Mouse (Mus musculus) hindbrain, embryonic 11.5 days (tissue): ENCODE results near the gene Adap1. TPM values are rescaled to one million over a fixed set of nuclear protein-coding genes. Genes with fewer than 3 reads are reported as not detected.

Source experiments
- ATAC-seq: fragments of 200-750 bp; cut with Nextera tagmentation; 2 replicates; pipeline ENCODE4 v1.8.0; 2017; ENCODE audit warnings: mild to moderate bottlenecking, moderate TSS enrichment, moderate library complexity; ENCODE audit not compliant: low FRiP score
- DNase-seq: peaks from one replicate; pipeline ENCODE4 v3.0.0-alpha.2; 2015; ENCODE audit warnings: low spot score
- H3K27ac ChIP-seq: fragments of 300-500 bp; sonication (generic); 2 replicates; pipeline ENCODE4 v1.5.1; 2014; ENCODE audit warnings: mild to moderate bottlenecking, low read depth, low read length
- H3K27me3 ChIP-seq: fragments of 300-500 bp; sonication (generic); 2 replicates; pipeline ENCODE4 v1.6.1; 2014; ENCODE audit warnings: mild to moderate bottlenecking, low read length, moderate library complexity, mixed read lengths; ENCODE audit not compliant: control insufficient read depth, insufficient read depth
- H3K36me3 ChIP-seq: fragments of 300-500 bp; sonication (generic); 2 replicates; pipeline ENCODE4 v1.6.1; 2014; ENCODE audit warnings: mild to moderate bottlenecking, low read length, moderate library complexity, mixed read lengths; ENCODE audit not compliant: control insufficient read depth, insufficient read depth
- H3K4me1 ChIP-seq: fragments of 300-500 bp; sonication (generic); replicated peaks from 2 replicates; pipeline ENCODE4 v1.6.1; 2014; ENCODE audit warnings: low read length, mixed read lengths; ENCODE audit not compliant: control insufficient read depth, insufficient read depth
- H3K4me2 ChIP-seq: fragments of 300-500 bp; sonication (generic); replicated peaks from 2 replicates; pipeline ENCODE4 v1.6.1; 2014; ENCODE audit warnings: mild to moderate bottlenecking, low read depth, low read length
- H3K4me3 ChIP-seq: fragments of 300-500 bp; sonication (generic); 2 replicates; pipeline ENCODE4 v1.5.1; 2014; ENCODE audit warnings: low read depth, low read length
- H3K9ac ChIP-seq: fragments of 300-500 bp; sonication (generic); 2 replicates; pipeline ENCODE4 v1.6.1; 2014; ENCODE audit warnings: low read depth, low read length
- H3K9me3 ChIP-seq: fragments of 300-500 bp; sonication (generic); 2 replicates; pipeline ENCODE4 v1.6.1; 2016; ENCODE audit warnings: low read length; ENCODE audit not compliant: control insufficient read depth
- WGBS: fragments of 180-500 bp; shearing (Covaris S2); extraction: QIAGEN DNeasy Blood & Tissue Kit; methylation state at CpG from one replicate; pipeline ENCODE4 v1.1.7; 2014; 5-methylcytosine and 5-hydroxymethylcytosine counted together
- polyA plus RNA-seq: library from polyadenylated mRNA; unstranded; fragments of >200 nt; fragmentation: Nextera tagmentation; extraction: Ambion mirVana; gene quantifications from 2 replicates; pipeline ENCODE4 v1.2.1, GENCODE M21; 2014

The Adap1 gene
- polyA plus RNA-seq, 1 experiment from 2014 or later = 2.1 TPM

DNA sequence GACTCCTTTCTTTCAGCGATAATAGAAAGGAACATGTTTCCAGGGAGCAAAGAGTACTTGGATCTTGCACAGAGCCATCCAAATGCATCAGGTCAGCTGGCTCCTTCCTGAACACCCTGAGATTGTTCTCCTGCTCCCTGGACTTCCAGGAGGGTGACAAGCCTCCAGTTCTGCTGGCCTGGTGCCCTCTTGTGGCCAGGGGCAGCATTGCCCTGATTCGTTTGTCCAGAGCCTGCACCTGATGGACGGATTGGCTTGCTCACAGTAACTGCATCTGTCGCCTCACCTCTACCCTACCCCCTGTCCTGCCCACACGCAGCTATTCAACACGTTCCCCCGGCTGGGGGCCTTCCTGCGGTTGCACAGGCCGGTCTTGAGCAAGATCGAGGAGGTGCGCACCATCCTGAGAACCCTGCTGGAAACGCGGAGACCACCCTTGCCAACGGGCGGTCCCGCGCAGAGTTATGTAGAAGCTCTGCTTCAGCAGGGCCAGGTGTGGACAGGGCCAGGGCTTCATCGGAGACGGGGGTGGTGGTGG, 29.9 kb upstream of the Adap1 start:
- no peak overlapping the region for H3K4me2 ChIP-seq
- no peaks in the 10 kb centered on the region for H3K27me3 ChIP-seq
- DNase-seq = peak; percentile 84
- H3K36me3 ChIP-seq = no peaks in the 10 kb centered on the region
- H3K4me3 ChIP-seq = no peak overlapping the region
- no peak for ATAC-seq
- 37% methylated on average over 19 of the region's 19 CpGs for WGBS
- no peak overlapping the region for H3K9ac ChIP-seq
- no peaks in the 10 kb centered on the region for H3K9me3 ChIP-seq
- no peaks in the 10 kb centered on the region for H3K4me1 ChIP-seq
- H3K27ac ChIP-seq = no peak overlapping the region

DNA sequence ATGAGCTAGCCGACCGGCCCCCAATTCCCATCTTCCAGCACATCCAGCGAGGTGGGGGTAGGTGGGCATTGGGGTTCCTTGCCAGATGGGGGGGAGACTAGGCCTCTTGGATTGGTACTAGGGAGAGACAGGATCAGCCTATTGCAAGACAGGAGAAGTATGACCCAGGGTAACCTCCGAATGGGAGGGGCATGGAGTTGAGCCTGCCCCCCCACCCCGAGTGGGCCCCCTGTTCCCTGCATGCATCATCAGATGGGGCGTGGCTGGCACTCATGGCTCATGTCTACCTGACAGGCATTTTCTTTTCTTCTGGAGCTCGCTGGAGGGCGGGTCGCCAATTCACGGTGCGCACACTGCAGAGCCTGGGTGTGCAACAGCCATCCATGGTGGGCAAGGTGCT, 28.5 kb upstream of the Adap1 start:
- no peak for DNase-seq
- no peaks in the 10 kb centered on the region for H3K27me3 ChIP-seq
- H3K4me1 ChIP-seq = no peaks in the 10 kb centered on the region
- H3K27ac ChIP-seq = no peak overlapping the region
- no peak overlapping the region for H3K9ac ChIP-seq
- no peak overlapping the region for H3K4me2 ChIP-seq
- no peaks in the 10 kb centered on the region for H3K9me3 ChIP-seq
- ATAC-seq = no peak
- no peak overlapping the region for H3K4me3 ChIP-seq
- no peaks in the 10 kb centered on the region for H3K36me3 ChIP-seq
- WGBS = 81% methylated on average over 11 of the region's 11 CpGs

DNA sequence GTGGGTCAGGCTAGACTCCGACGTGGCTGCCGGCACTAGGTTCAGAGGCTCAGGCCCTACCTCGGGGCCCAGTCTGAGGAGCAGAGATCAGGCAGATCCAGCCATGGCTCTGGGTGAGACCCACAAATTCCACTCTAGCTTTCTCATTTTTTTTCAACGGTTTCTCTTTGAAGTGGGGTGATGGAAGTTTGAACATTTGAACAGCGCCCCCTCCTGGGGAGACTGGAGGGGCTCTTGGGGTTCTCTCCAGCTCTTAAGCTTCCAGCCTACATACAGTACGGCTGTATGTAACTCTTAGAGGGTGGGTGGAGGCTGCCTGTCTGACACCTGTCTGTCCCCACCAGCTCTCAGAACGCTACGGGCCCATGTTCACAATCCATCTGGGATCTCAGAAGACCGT, 28.1 kb upstream of the Adap1 start:
- H3K4me2 ChIP-seq = no peak overlapping the region
- H3K4me3 ChIP-seq = no peak overlapping the region
- H3K36me3 ChIP-seq = no peaks in the 10 kb centered on the region
- H3K27me3 ChIP-seq = no peaks in the 10 kb centered on the region
- WGBS = 67% methylated on average over 10 of the region's 10 CpGs
- no peaks in the 10 kb centered on the region for H3K4me1 ChIP-seq
- H3K9me3 ChIP-seq = no peaks in the 10 kb centered on the region
- H3K9ac ChIP-seq = no peak overlapping the region
- no peak overlapping the region for H3K27ac ChIP-seq
- DNase-seq (peak; percentile 50), ATAC-seq (no peak)

- no peaks in the 10 kb centered on the region for H3K4me1 ChIP-seq
- no peak within 1 kb of the TSS for H3K9ac ChIP-seq
- 72% methylated on average over 6 of the region's 6 CpGs for WGBS
- H3K9me3 ChIP-seq = no peaks in the 10 kb centered on the region
- H3K4me2 ChIP-seq = no peak within 1 kb of the TSS
- no peaks in the 10 kb centered on the region for H3K36me3 ChIP-seq
- no peak within 1 kb of the TSS for H3K27ac ChIP-seq
- DNase-seq (no peak), ATAC-seq (no peak)
- no peaks in the 10 kb centered on the region for H3K27me3 ChIP-seq
- H3K4me3 ChIP-seq = no peak within 1 kb of the TSS
Observed at GRCm38 (mm10) chr5:139352317-139352716, 26.9 kb upstream of the Adap1 start, which contains the start of gene Cyp2w1. Gene Cyp2w1 (plus strand): TSS chr5:139352617.

- no peaks in the 10 kb centered on the region for H3K9me3 ChIP-seq
- ATAC-seq = no peak
- no peak overlapping the region for H3K27ac ChIP-seq
- H3K27me3 ChIP-seq = no peaks in the 10 kb centered on the region
- H3K36me3 ChIP-seq = no peaks in the 10 kb centered on the region
- no peak overlapping the region for H3K4me3 ChIP-seq
- DNase-seq = no peak
- no peaks in the 10 kb centered on the region for H3K4me1 ChIP-seq
- H3K9ac ChIP-seq = no peak overlapping the region
- H3K4me2 ChIP-seq = no peak overlapping the region
- 38% methylated on average over 8 of the region's 8 CpGs for WGBS
Observed at GRCm38 (mm10) chr5:139351628-139352027, 26.2 kb upstream of the Adap1 start.

GRCm38 (mm10) chr5:139351134-139351533, 25.7 kb upstream of the Adap1 start, which contains the start of gene Cox19:
Gene Cox19 (minus strand): TSS chr5:139351418.
- Histone ChIP-seq H3K36me3 (no peaks in the 10 kb centered on the region), H3K27me3 (no peaks in the 10 kb centered on the region), H3K4me3 (no peak within 1 kb of the TSS), H3K27ac (no peak within 1 kb of the TSS), H3K9ac (no peak within 1 kb of the TSS), H3K4me1 (no peaks in the 10 kb centered on the region), H3K9me3 (no peaks in the 10 kb centered on the region), H3K4me2 (no peak within 1 kb of the TSS)
- no peak for DNase-seq
- 55% methylated on average over 5 of the region's 5 CpGs for WGBS
- no peak for ATAC-seq

DNA sequence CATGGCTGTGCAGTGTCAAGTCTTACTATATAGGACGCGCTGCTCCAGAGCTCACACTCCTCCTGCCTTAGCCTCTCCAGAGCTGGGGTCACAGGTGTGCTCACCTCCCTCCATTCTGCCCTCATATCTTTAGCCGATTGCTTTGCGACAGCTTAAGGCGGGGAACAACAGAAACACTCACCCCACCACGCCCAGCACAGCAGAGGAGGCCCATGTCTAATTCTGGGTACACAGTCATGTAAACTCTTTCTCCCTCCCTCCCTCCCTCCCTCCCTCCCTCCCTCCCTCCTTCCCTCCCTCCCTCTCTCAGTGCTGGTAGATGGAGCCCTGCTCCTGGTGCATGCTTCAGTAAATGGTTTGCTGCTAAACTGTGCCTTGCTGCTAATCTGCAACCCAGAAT, 24.3 kb upstream of the Adap1 start:
- ATAC-seq = no peak
- no peaks in the 10 kb centered on the region for H3K27me3 ChIP-seq
- H3K4me1 ChIP-seq = no peaks in the 10 kb centered on the region
- no peaks in the 10 kb centered on the region for H3K36me3 ChIP-seq
- H3K4me3 ChIP-seq = no peak overlapping the region
- no peak for DNase-seq
- H3K9ac ChIP-seq = no peak overlapping the region
- no peak overlapping the region for H3K4me2 ChIP-seq
- H3K9me3 ChIP-seq = no peaks in the 10 kb centered on the region
- no peak overlapping the region for H3K27ac ChIP-seq
- 79% methylated on average over 6 of the region's 6 CpGs for WGBS

DNA sequence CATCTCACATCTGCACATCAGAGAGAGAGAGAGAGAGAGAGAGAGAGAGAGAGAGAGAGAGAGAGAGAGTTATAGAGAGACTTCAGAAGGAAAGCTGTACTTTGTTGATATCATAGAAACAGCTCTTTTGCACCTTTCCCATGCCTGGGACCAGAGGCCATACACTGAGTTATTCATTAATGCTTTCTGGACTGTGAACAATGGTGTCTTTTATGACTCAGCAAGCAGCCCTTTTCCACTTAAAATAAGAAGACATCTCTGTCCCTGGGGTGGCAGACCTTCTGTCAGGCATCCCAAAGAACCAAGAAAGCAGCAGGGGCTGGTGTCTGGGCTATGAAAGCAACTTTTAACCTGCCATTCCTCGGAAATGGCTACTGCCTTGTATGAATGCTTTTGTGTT, 21.8 kb upstream of the Adap1 start:
- ATAC-seq (no peak), DNase-seq (no peak)
- H3K4me2 ChIP-seq = no peak overlapping the region
- peaks cover 6% of the 10 kb centered on the region for H3K36me3 ChIP-seq
- no peak overlapping the region for H3K27ac ChIP-seq
- WGBS = 37% methylated on average over 1 of the region's 1 CpGs
- H3K4me3 ChIP-seq = no peak overlapping the region
- H3K9ac ChIP-seq = no peak overlapping the region
- no peaks in the 10 kb centered on the region for H3K27me3 ChIP-seq
- no peaks in the 10 kb centered on the region for H3K4me1 ChIP-seq
- H3K9me3 ChIP-seq = no peaks in the 10 kb centered on the region

DNA sequence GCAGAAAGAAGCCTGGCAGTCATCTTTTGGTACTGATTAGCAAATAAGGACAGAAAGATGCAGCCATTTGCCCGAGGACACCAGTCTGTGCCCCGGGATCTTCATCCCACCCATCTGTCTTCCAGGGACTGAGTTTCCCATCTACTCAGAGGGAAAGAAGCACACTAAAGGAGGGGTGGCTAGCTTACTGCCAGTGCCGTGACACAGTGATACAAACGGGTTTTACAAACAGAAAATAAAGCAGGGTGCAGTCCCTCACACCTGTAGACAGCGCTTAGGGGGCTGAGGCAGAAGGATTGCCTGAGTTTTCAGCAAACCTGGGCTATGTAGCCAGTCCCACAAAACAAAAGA, 19.9 kb upstream of the Adap1 start:
- no peak overlapping the region for H3K27ac ChIP-seq
- peak; percentile 34; the same call in 1 of the 2 replicates for ATAC-seq
- H3K9me3 ChIP-seq = no peaks in the 10 kb centered on the region

More for the DNA sequence above, 19.9 kb upstream of the Adap1 start:
- Histone ChIP-seq H3K4me1 (no peaks in the 10 kb centered on the region), H3K36me3 (peaks cover 6% of the 10 kb centered on the region), H3K9ac (peak overlapping the region; percentile 35; the same call in 1 of the 2 replicates), H3K4me3 (peak overlapping the region; percentile 87; the same call in 1 of the 2 replicates), H3K27me3 (no peaks in the 10 kb centered on the region), H3K4me2 (peak overlapping the region; percentile 30)
- 11% methylated on average over 5 of the region's 5 CpGs for WGBS
- DNase-seq = no peak
